Mouse (Mus musculus) brain, embryonic 14.5 days (tissue): ENCODE results near the gene Sorl1.

Experiments used
- CTCF ChIP-seq: fragments of 200-500 bp; IDR thresholded peaks from 2 replicates; pipeline ENCODE4 v1.5.1; 2012; ENCODE audit warnings: inconsistent platforms, mild to moderate bottlenecking, moderate library complexity, borderline replicate concordance; ENCODE audit not compliant: insufficient read depth, insufficient read length; ENCODE audit errors: extremely low read depth
- POLR2A ChIP-seq: fragments of 200-500 bp; IDR thresholded peaks from 2 replicates; pipeline ENCODE4 v1.6.1; 2012; ENCODE audit warnings: mild to moderate bottlenecking, inconsistent platforms, borderline replicate concordance; ENCODE audit not compliant: poor library complexity, insufficient read depth, insufficient read length, severe bottlenecking; ENCODE audit errors: extremely low read depth

DNA sequence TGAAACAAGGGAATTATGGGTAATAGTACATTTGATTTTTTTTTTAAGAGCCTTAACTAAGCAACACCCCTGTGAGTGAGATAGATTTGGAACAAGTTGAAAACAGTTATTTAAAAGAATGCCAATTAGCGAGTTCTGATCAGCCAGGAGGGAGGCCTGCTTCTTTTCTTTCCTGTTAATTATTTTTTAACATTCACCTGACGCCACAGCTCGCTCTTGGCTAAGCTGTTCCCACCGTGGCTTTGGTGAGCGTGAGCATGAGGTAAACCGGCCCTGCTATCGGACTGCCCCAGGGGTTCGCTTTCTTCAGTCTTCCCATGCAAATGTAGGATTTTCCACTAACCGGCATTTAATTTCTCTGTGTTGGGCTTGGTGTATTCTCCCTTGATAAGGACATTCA is 128.8 kb downstream of the Sorl1 start:
- TF ChIP-seq CTCF: no peak
- no peak for TF ChIP-seq POLR2A
